Mouse (Mus musculus) MEL (cell line): ENCODE results near the gene Dph5. TPM values are rescaled to one million over a fixed set of nuclear protein-coding genes. Genes with fewer than 3 reads are reported as not detected.

Source experiments
- DNase-seq: peaks from one replicate; pipeline ENCODE4 v3.0.0; 2011; ENCODE audit warnings: low read depth, low spot score
- H3K27ac ChIP-seq: 2 replicates; pipeline ENCODE4 v1.5.1; 2012; ENCODE audit warnings: low read depth, mild to moderate bottlenecking, control low read depth, low read length, moderate library complexity; ENCODE audit not compliant: control insufficient read depth
- H3K27me3 ChIP-seq, 2 experiments: fragments of 150-350 bp in 1 of 2; sonication (generic) in 1 of 2; 2 replicates each; pipeline ENCODE4 v1.6.1; 2012; ENCODE audit warnings: low read length in 2 of 2, mild to moderate bottlenecking in 2 of 2, improper control_type of control experiment in 1 of 2, moderate library complexity in 1 of 2; ENCODE audit not compliant: insufficient read depth in 2 of 2, control insufficient read depth in 1 of 2
- H3K36me3 ChIP-seq, 2 experiments: 2 replicates each; pipeline ENCODE4 v1.6.1; 2012 to 2014; ENCODE audit warnings: low read length in 2 of 2, improper control_type of control experiment in 1 of 2, inconsistent platforms in 1 of 2, mild to moderate bottlenecking in 1 of 2; ENCODE audit not compliant: insufficient read depth in 2 of 2, control insufficient read depth in 1 of 2
- H3K4me1 ChIP-seq, 2 experiments: fragments of 150-350 bp in 1 of 2; sonication (generic) in 1 of 2; 2 replicates each; pipeline ENCODE4 v1.6.1; 2012; ENCODE audit warnings: low read length in 2 of 2, improper control_type of control experiment in 1 of 2, mild to moderate bottlenecking in 1 of 2; ENCODE audit not compliant: insufficient read depth in 2 of 2, control insufficient read depth in 1 of 2
- H3K4me3 ChIP-seq, 2 experiments: fragments of 150-350 bp in 1 of 2; sonication (generic) in 1 of 2; 2 replicates each; pipeline ENCODE4 v1.5.1; 2012; ENCODE audit warnings: low read depth in 2 of 2, low read length in 2 of 2, mild to moderate bottlenecking in 2 of 2, moderate library complexity in 2 of 2, control low read depth in 1 of 2, improper control_type of control experiment in 1 of 2; ENCODE audit not compliant: control insufficient read depth in 1 of 2, insufficient read depth in 1 of 2
- H3K79me2 ChIP-seq: 2 replicates; pipeline ENCODE4 v1.6.1; 2012; ENCODE audit warnings: mild to moderate bottlenecking, low read length, moderate library complexity; ENCODE audit not compliant: control insufficient read depth, poor library complexity, insufficient read depth
- H3K9ac ChIP-seq: 2 replicates; pipeline ENCODE4 v1.6.1; 2012; ENCODE audit warnings: low read depth, mild to moderate bottlenecking, control low read depth, low read length, moderate library complexity; ENCODE audit not compliant: control insufficient read depth, poor library complexity, severe bottlenecking
- H3K9me3 ChIP-seq: fragments of 150-350 bp; sonication (generic); replicated peaks from 2 replicates; pipeline ENCODE4 v1.6.1; 2012; ENCODE audit warnings: mild to moderate bottlenecking, low read length, improper control_type of control experiment, moderate library complexity; ENCODE audit not compliant: insufficient read depth
- CHD1 ChIP-seq: IDR thresholded peaks from 2 replicates; pipeline ENCODE4 v1.6.1; 2012; ENCODE audit warnings: low read depth, mild to moderate bottlenecking, inconsistent platforms, low read length, improper control_type of control experiment
- CHD2 ChIP-seq: IDR thresholded peaks from 2 replicates; pipeline ENCODE4 v1.6.1; 2011; ENCODE audit warnings: low read length, improper control_type of control experiment
- CTCF ChIP-seq, 3 experiments: IDR thresholded peaks in 2 of 3; conservative IDR thresholded peaks in 1 of 3; 2 replicates each; pipeline ENCODE4 v1.5.1; 2011 to 2012; ENCODE audit warnings: low read length in 3 of 3, low read depth in 2 of 3, mild to moderate bottlenecking in 2 of 3, improper control_type of control experiment in 1 of 3, inconsistent platforms in 1 of 3, mixed read lengths in 1 of 3, moderate library complexity in 1 of 3; ENCODE audit not compliant: control insufficient read depth in 1 of 3, insufficient read depth in 1 of 3, poor library complexity in 1 of 3, severe bottlenecking in 1 of 3
- E2F4 ChIP-seq: IDR thresholded peaks from 2 replicates; pipeline ENCODE4 v1.6.1; 2011; ENCODE audit warnings: low read depth, low read length, improper control_type of control experiment, borderline replicate concordance
- ELF1 ChIP-seq: IDR thresholded peaks from 2 replicates; pipeline ENCODE4 v1.6.1; 2014; ENCODE audit warnings: low read depth, mild to moderate bottlenecking, inconsistent platforms, low read length, improper control_type of control experiment, moderate library complexity
- EP300 ChIP-seq, 2 experiments: IDR thresholded peaks; 2 replicates each; pipeline ENCODE4 v1.6.1; 2011; ENCODE audit warnings: improper control_type of control experiment in 2 of 2, low read length in 2 of 2, low read depth in 1 of 2, mild to moderate bottlenecking in 1 of 2
- GATA1 ChIP-seq: IDR thresholded peaks from 2 replicates; pipeline ENCODE4 v1.6.1; 2011; ENCODE audit warnings: low read depth, low read length, improper control_type of control experiment
- MAZ ChIP-seq: IDR thresholded peaks from 2 replicates; pipeline ENCODE4 v1.6.1; 2012; ENCODE audit warnings: low read depth, mild to moderate bottlenecking, inconsistent platforms, low read length, improper control_type of control experiment
- MYC ChIP-seq: IDR thresholded peaks from 2 replicates; pipeline ENCODE4 v1.6.1; 2011; ENCODE audit warnings: low read depth, mild to moderate bottlenecking, low read length, improper control_type of control experiment, moderate library complexity
- NELFE ChIP-seq: IDR thresholded peaks from 2 replicates; pipeline ENCODE4 v1.6.1; 2011; ENCODE audit warnings: low read depth, low read length, improper control_type of control experiment
- POLR2AphosphoS2 ChIP-seq: IDR thresholded peaks from 2 replicates; pipeline ENCODE4 v1.6.1; 2011; ENCODE audit warnings: low read length, improper control_type of control experiment
- TAL1 ChIP-seq: IDR thresholded peaks from 2 replicates; pipeline ENCODE4 v1.6.1; 2012; ENCODE audit warnings: mild to moderate bottlenecking, inconsistent platforms, low read length, moderate library complexity, mixed read lengths
- UBTF ChIP-seq: IDR thresholded peaks from 2 replicates; pipeline ENCODE4 v1.6.1; 2012; ENCODE audit warnings: low read depth, mild to moderate bottlenecking, inconsistent platforms, low read length, improper control_type of control experiment, moderate library complexity, borderline replicate concordance; ENCODE audit not compliant: insufficient read depth
- ZKSCAN1 ChIP-seq: IDR thresholded peaks from 2 replicates; pipeline ENCODE4 v1.6.1; 2012; ENCODE audit warnings: low read depth, mild to moderate bottlenecking, inconsistent platforms, low read length, improper control_type of control experiment, moderate library complexity
- polyA plus RNA-seq, 2 experiments: library from polyadenylated mRNA; stranded (reverse) in 1 of 2; unstranded in 1 of 2; fragments of >175 nt in 1 of 2; fragments of >200 nt in 1 of 2; gene quantifications; 2 replicates each; pipeline versions ENCODE4 v1.2.1 to v1.2.4; 2012; ENCODE audit warnings: low replicate concordance in 2 of 2, low read depth in 1 of 2; ENCODE audit not compliant: insufficient read length in 2 of 2, insufficient read depth in 1 of 2, missing spikeins in 1 of 2
- total RNA-seq: library from RNA; depleted of rRNA; stranded (reverse); fragments of 300-350 nt; gene quantifications from 2 replicates; pipeline ENCODE4 v1.2.3, GENCODE M21; 2012

Dph5 gene
- total and polyA plus RNA-seq, 3 experiments = 34.9 to 45.8 TPM; not detected in 1

- peaks cover 9 to 10% of the 10 kb centered on the region in 2 experiments for H3K36me3 ChIP-seq
- H3K27me3 ChIP-seq = no peaks in the 10 kb centered on the region
- H3K27ac ChIP-seq = no peak overlapping the region
- H3K4me1 ChIP-seq = peaks cover 0 to 4% of the 10 kb centered on the region in 2 experiments; a peak in 3 of 4 replicates
- H3K4me3 ChIP-seq = no peak overlapping the region
- no peaks in the 10 kb centered on the region for H3K9me3 ChIP-seq
- no peak for TF ChIP-seq ZKSCAN1
- no peak for TF ChIP-seq GATA1
- no peak for TF ChIP-seq MAZ
- TF ChIP-seq CHD1 = no peak
- no peak for TF ChIP-seq POLR2AphosphoS2
- TF ChIP-seq NELFE = no peak
- no peak for TF ChIP-seq TAL1
- no peak for TF ChIP-seq CTCF (IDR thresholded peaks at IDR 0.05 in 2 of 3, conservative IDR thresholded peaks at IDR 0.05 in 1 of 3; ENCODE audit: control insufficient read depth in 1 of 3, insufficient read depth in 1 of 3, low read depth in 2 of 3, low read length in 3 of 3, poor library complexity in 1 of 3, severe bottlenecking in 1 of 3)
- TF ChIP-seq E2F4 = no peak
- no peak for TF ChIP-seq EP300 (IDR thresholded peaks at IDR 0.05; ENCODE audit: low read depth in 1 of 2, low read length in 2 of 2)
- no peak for TF ChIP-seq UBTF
- TF ChIP-seq MYC = no peak
- TF ChIP-seq ELF1 = no peak
- TF ChIP-seq, all 39 proteins: peak for 0
- Histone ChIP-seq H3K79me2 (no peaks in the 10 kb centered on the region), H3K9ac (no peak overlapping the region)
- DNase-seq = peak; percentile 11
Measured at GRCm38 (mm10) chr3:115946272-115946671, 58.6 kb downstream of the Dph5 start.

- no peaks in the 10 kb centered on the region for H3K27me3 ChIP-seq
- H3K9me3 ChIP-seq = no peaks in the 10 kb centered on the region
- peaks cover 9 to 10% of the 10 kb centered on the region in 2 experiments for H3K36me3 ChIP-seq
- TF ChIP-seq CHD2 = no peak
- no peaks in the 10 kb centered on the region for H3K79me2 ChIP-seq
- no peak overlapping the region for H3K4me3 ChIP-seq
- H3K9ac ChIP-seq = no peak overlapping the region
- no peak overlapping the region for H3K27ac ChIP-seq
- H3K4me1 ChIP-seq = peaks cover 0 to 4% of the 10 kb centered on the region in 2 experiments; a peak in 3 of 4 replicates
- no peak for DNase-seq
Measured at GRCm38 (mm10) chr3:115949220-115949920, 61.7 kb downstream of the Dph5 start.
